Mouse (Mus musculus) kidney, embryonic 14.5 days (tissue): Measurements from ENCODE around the gene Fgf13. TPM values are rescaled to one million over a fixed set of nuclear protein-coding genes. Genes with fewer than 3 reads are reported as not detected.

ENCODE experiments used
- ATAC-seq: fragments of 200-750 bp; cut with Nextera tagmentation; 2 replicates; pipeline ENCODE4 v1.8.0; 2017; ENCODE audit warnings: moderate number of reproducible peaks, mild to moderate bottlenecking, moderate TSS enrichment, moderate library complexity; ENCODE audit not compliant: low FRiP score, low TSS enrichment
- H3K27ac ChIP-seq: fragments of 300-500 bp; sonication (generic); 2 replicates; pipeline ENCODE4 v1.5.1; 2014; ENCODE audit warnings: low read depth, mild to moderate bottlenecking, low read length, moderate library complexity, mixed read lengths
- H3K27me3 ChIP-seq: fragments of 300-500 bp; sonication (generic); 2 replicates; pipeline ENCODE4 v1.6.1; 2014; ENCODE audit warnings: mild to moderate bottlenecking, low read length; ENCODE audit not compliant: control insufficient read depth, insufficient read depth
- H3K36me3 ChIP-seq: fragments of 300-500 bp; sonication (generic); 2 replicates; pipeline ENCODE4 v1.6.1; 2014; ENCODE audit warnings: low read length, mixed read lengths; ENCODE audit not compliant: control insufficient read depth, insufficient read depth
- H3K4me1 ChIP-seq: fragments of 300-500 bp; sonication (generic); 2 replicates; pipeline ENCODE4 v1.6.1; 2014; ENCODE audit warnings: low read length, mixed read lengths; ENCODE audit not compliant: control insufficient read depth, insufficient read depth
- H3K4me2 ChIP-seq: fragments of 300-500 bp; sonication (generic); replicated peaks from 2 replicates; pipeline ENCODE4 v1.6.1; 2014; ENCODE audit warnings: low read depth, mild to moderate bottlenecking, low read length
- H3K4me3 ChIP-seq: fragments of 300-500 bp; sonication (generic); 2 replicates; pipeline ENCODE4 v1.5.1; 2014; ENCODE audit warnings: mild to moderate bottlenecking, low read length
- H3K9ac ChIP-seq: fragments of 300-500 bp; sonication (generic); 2 replicates; pipeline ENCODE4 v1.6.1; 2014; ENCODE audit warnings: low read depth, mild to moderate bottlenecking, low read length, moderate library complexity
- H3K9me3 ChIP-seq: fragments of 300-500 bp; sonication (generic); 2 replicates; pipeline ENCODE4 v1.6.1; 2016; ENCODE audit warnings: low read length; ENCODE audit not compliant: control insufficient read depth
- WGBS: fragments of 180-500 bp; shearing (Covaris S2); extraction: QIAGEN DNeasy Blood & Tissue Kit; methylation state at CpG from one replicate; pipeline ENCODE4 v1.1.7; 2014; 5-methylcytosine and 5-hydroxymethylcytosine counted together
- polyA plus RNA-seq: library from polyadenylated mRNA; unstranded; fragments of >200 nt; fragmentation: Nextera tagmentation; extraction: Ambion mirVana; gene quantifications from 2 replicates; pipeline ENCODE4 v1.2.1, GENCODE M21; 2014

Gene Fgf13
- polyA plus RNA-seq, 1 experiment from 2014 or later, result 4.2 TPM

DNA sequence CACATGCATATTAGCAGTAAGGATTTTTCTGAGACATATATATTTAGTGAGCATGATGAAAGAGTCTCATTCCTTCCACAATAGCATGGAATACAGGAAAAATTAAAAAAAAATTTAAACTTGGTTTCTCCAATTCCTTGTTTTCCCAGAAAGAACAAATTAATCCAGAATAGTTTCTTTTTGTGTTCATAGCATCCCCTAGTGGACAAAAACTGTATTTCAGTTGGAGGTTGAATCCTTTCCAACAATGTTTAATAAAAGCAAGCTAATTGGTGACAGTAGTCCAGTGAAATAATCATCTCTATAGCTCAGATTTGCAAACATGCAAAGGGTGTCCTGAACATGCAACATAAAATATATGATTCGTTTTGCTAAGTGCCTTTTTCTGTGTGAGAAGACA lies 395.7 kb downstream of the Fgf13 start:
- ATAC-seq, result no peak

DNA sequence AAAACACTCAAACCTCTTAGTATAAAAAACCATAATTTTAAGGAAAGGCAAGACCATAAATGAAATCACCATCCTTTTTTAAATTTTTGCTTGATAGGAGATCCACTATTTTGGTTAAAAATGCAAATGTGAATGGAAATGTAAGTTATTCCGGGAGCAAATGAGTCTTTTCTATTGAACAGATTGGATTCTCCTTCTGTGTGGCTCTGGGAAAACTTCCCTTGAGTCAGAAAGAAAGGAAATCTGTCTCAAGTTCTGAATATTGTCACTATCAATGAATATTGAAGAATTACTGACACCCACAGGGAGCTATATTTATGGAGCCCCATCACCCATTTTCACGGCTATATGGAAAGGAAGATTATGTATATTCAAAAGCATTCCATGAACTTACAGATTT lies 401.1 kb downstream of the Fgf13 start:
- Histone ChIP-seq H3K27ac (no peak overlapping the region), H3K9ac (no peak overlapping the region), H3K27me3 (no peaks in the 10 kb centered on the region), H3K9me3 (no peaks in the 10 kb centered on the region), H3K36me3 (no peaks in the 10 kb centered on the region), H3K4me3 (no peak overlapping the region), H3K4me1 (no peaks in the 10 kb centered on the region), H3K4me2 (no peak overlapping the region)
- no peak for ATAC-seq
- 96% methylated on average over 2 of the region's 2 CpGs for WGBS

More for the DNA sequence above, 395.7 kb downstream of the Fgf13 start:
- Histone ChIP-seq H3K9ac (no peak overlapping the region), H3K27me3 (no peaks in the 10 kb centered on the region), H3K27ac (no peak overlapping the region), H3K36me3 (no peaks in the 10 kb centered on the region), H3K4me1 (no peaks in the 10 kb centered on the region), H3K9me3 (no peaks in the 10 kb centered on the region), H3K4me2 (no peak overlapping the region), H3K4me3 (no peak overlapping the region)
- 13% methylated on average over 1 of the region's 1 CpGs for WGBS

DNA sequence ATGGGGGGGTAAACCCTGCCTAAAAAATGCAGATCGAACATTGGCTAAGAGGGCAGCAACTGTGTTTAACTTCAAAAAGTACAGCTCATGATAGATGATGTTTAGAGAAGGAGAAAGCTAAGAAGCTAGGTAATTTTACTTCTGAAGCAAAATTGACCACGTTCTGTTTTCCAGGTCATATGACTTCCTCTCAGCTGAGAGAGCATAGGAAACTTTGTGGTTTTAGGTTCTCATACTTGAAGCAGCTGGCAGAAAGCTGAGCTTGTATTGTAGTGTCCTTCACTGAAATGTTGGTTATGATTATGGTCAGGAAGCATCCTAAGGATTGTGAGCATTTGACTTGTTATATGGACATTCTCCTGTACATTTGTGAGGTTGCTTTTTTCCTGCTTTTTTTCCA lies 425.9 kb downstream of the Fgf13 start:
- no peak overlapping the region for H3K27ac ChIP-seq
- H3K9me3 ChIP-seq, result no peaks in the 10 kb centered on the region
- H3K4me3 ChIP-seq, result no peak overlapping the region
- no peaks in the 10 kb centered on the region for H3K36me3 ChIP-seq
- H3K4me2 ChIP-seq, result no peak overlapping the region
- no peak overlapping the region for H3K9ac ChIP-seq
- 70% methylated on average over 2 of the region's 2 CpGs for WGBS
- ATAC-seq, result no peak
- no peaks in the 10 kb centered on the region for H3K27me3 ChIP-seq
- H3K4me1 ChIP-seq, result no peaks in the 10 kb centered on the region

DNA sequence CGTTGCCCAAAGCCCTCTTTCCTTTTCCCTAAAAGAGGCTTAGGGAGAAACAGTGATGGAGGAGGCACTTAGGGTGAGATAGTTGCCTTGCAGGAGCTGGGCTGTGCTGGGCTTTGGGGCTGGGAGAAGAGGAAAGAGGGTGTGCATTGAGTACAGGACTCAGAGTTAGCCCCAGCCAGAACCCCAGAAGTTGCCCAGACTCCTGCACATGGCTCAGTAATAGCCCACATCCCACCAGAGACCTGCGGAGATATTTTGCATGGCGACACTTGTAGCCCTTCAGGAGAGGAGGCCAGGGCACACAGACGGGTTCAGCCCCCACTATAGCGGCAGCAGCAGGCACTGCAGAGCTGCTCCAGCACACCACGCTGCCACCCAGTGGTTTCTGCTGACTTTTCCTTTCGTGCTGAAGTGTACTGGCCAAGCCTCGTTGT lies 432.9 kb downstream of the Fgf13 start:
- Histone ChIP-seq H3K4me1 (no peaks in the 10 kb centered on the region), H3K9ac (no peak overlapping the region; the same call in 1 of the 2 replicates), H3K4me3 (peak overlapping the region; percentile 45), H3K36me3 (no peaks in the 10 kb centered on the region), H3K27ac (no peak overlapping the region), H3K9me3 (no peaks in the 10 kb centered on the region), H3K4me2 (peak overlapping the region; percentile 63), H3K27me3 (0 out of 2 replicates have a peak, but pooled peaks cover 5% of the 10 kb centered on the region)
- ATAC-seq, result peak; percentile 65
- WGBS, result 20% methylated on average over 8 of the region's 8 CpGs

DNA sequence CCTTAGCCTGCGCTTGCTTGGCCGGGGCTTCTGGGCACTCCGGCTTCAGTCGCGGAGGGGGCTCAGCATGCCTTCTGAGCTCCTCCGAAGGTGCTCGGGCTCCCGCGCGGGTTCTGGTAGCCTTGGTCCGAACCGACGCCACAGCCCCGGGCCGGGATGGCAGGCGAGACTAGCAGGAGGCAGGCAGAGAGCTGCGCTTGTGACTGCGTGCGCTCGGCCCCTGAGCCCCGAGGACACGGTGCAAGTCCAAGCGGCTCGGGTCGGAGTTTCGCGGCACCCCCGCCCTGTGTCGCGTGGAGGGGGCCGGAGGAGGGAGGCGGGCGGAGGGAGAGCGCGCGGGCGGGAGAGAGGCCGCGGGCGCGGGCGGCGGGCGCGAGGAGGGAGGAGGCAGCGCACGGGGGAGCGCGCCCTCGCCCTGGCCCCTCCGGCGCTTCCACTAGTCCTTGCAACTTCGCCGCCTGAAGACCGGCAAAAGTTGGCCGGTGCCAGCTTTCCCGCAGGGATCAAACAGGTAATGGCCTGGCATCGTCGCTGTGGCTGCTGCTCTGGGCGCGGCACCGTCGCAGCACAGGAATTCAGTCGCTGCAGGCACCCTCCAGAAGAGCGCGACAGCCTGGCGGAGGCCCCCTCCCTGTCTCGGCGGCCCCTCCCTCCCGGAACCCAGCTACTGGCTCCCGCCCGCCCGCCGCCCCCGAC lies 433.6 kb downstream of the Fgf13 start:
- 24% methylated on average over 49 of the region's 75 CpGs for WGBS
- no peaks in the 10 kb centered on the region for H3K36me3 ChIP-seq
- peak overlapping the region; percentile 63 for H3K4me2 ChIP-seq
- H3K4me1 ChIP-seq, result no peaks in the 10 kb centered on the region
- peak; percentile 83 for ATAC-seq
- peak overlapping the region; percentile 54 for H3K9ac ChIP-seq
- H3K9me3 ChIP-seq, result no peaks in the 10 kb centered on the region
- H3K4me3 ChIP-seq, result peak overlapping the region; percentile 45
- H3K27me3 ChIP-seq, result 0 out of 2 replicates have a peak, but pooled peaks cover 5% of the 10 kb centered on the region
- H3K27ac ChIP-seq, result no peak overlapping the region

DNA sequence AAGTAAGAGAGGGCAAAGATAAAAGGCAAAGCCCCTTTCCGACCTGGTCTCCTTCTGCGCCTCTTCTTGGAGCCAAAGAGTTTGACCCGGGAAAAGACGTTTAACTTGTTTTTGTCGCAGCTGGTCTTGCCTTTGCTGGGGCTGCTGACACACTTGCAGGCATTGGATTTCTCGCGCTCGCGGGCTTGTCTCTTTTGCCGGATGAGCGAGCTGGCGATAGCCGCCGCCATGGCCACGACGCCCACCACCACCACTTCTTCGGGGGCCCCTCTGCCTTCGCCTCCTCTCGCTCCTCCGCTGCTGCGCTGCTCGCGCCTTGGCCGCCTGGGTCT lies 434.1 kb downstream of the Fgf13 start:
- ATAC-seq, result no peak; the same call in 1 of the 2 replicates
- whole genome bisulfite sequencing, result 27% methylated on average over 24 of the region's 24 CpGs
- Histone ChIP-seq H3K27me3 (0 out of 2 replicates have a peak, but pooled peaks cover 5% of the 10 kb centered on the region), H3K9ac (peak overlapping the region; percentile 54), H3K9me3 (no peaks in the 10 kb centered on the region), H3K4me1 (no peaks in the 10 kb centered on the region), H3K27ac (no peak overlapping the region), H3K36me3 (no peaks in the 10 kb centered on the region), H3K4me2 (peak overlapping the region; percentile 63), H3K4me3 (peak overlapping the region; percentile 45)

DNA sequence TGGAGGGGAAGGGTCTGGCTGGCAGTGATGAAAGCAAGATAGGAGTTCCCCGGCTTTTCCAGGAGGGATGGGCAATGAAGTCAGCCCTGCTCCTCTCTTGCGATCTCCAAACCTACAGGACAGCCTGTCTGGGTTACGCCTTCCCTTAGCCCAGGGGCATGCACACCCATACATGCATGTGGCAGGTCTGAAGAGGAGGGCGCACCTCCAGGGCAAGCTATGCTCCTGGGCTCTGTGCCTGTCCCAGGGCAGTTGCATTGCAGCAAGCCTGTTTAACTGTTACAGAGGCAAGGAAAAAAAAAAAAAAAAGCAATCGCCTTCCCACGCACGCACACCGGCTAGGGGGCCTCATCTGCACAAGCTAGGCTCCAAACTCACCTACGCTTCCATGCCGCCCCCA lies 434.5 kb downstream of the Fgf13 start:
- Histone ChIP-seq H3K4me2 (peak overlapping the region; percentile 63), H3K4me3 (peak overlapping the region; percentile 45), H3K36me3 (no peaks in the 10 kb centered on the region), H3K9ac (peak overlapping the region; percentile 54; the same call in 1 of the 2 replicates), H3K4me1 (no peaks in the 10 kb centered on the region), H3K27ac (no peak overlapping the region), H3K27me3 (0 out of 2 replicates have a peak, but pooled peaks cover 5% of the 10 kb centered on the region), H3K9me3 (no peaks in the 10 kb centered on the region)
- ATAC-seq, result 0 out of 2 replicates have a peak, but pooled peaks have one; percentile 41
- WGBS, result 31% methylated on average over 10 of the region's 10 CpGs

DNA sequence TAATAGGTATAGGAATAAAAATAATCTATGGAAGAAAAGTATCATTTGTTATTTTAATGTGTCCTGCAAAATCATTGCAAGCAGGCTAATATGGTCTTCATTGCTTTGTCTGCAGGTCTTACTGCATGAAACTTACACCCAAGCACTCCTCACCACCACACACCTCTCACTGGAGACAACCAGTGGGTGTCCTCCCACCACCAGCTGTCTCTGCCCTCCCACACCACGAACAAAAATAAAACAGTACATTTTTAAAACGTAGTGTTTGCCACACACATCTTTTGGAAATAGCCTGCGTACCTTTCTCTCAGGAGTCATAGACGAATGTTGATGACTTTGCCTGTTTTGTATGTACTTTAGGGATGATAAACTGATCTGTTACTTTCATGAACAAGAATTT lies 441.2 kb downstream of the Fgf13 start:
- Histone ChIP-seq H3K36me3 (no peaks in the 10 kb centered on the region), H3K4me1 (no peaks in the 10 kb centered on the region), H3K9ac (no peak overlapping the region), H3K27ac (no peak overlapping the region), H3K27me3 (no peaks in the 10 kb centered on the region), H3K4me2 (no peak overlapping the region), H3K9me3 (no peaks in the 10 kb centered on the region), H3K4me3 (no peak overlapping the region)
- 66% methylated on average over 4 of the region's 4 CpGs for WGBS
- no peak for ATAC-seq

DNA sequence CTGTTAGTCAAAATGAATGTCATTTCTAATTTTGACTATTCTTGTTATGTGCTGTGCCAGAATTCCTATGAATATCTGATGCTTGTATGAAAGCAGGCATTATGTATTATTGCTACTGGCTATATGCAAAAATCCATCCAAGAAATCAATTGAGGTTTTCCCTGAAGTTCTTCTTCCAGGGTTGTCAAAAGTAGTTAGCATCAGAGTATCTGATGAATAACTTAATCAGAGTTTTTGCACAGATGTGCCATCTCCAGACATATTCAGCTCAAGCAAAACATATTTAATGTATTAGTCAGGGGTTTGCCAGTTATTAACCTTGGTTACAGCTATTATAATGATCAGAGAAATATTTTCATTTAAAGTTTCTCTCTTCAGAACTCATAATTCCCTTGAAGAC lies 454.7 kb downstream of the Fgf13 start:
- no peak overlapping the region for H3K9ac ChIP-seq
- no peak overlapping the region for H3K4me3 ChIP-seq
- H3K4me1 ChIP-seq, result no peaks in the 10 kb centered on the region
- H3K27me3 ChIP-seq, result no peaks in the 10 kb centered on the region
- H3K9me3 ChIP-seq, result no peaks in the 10 kb centered on the region
- H3K27ac ChIP-seq, result no peak overlapping the region
- no peaks in the 10 kb centered on the region for H3K36me3 ChIP-seq
- H3K4me2 ChIP-seq, result no peak overlapping the region
- ATAC-seq, result no peak
